Comparison of ENCODE assay signal across 8 mouse cellular contexts in the genomic region with DNA sequence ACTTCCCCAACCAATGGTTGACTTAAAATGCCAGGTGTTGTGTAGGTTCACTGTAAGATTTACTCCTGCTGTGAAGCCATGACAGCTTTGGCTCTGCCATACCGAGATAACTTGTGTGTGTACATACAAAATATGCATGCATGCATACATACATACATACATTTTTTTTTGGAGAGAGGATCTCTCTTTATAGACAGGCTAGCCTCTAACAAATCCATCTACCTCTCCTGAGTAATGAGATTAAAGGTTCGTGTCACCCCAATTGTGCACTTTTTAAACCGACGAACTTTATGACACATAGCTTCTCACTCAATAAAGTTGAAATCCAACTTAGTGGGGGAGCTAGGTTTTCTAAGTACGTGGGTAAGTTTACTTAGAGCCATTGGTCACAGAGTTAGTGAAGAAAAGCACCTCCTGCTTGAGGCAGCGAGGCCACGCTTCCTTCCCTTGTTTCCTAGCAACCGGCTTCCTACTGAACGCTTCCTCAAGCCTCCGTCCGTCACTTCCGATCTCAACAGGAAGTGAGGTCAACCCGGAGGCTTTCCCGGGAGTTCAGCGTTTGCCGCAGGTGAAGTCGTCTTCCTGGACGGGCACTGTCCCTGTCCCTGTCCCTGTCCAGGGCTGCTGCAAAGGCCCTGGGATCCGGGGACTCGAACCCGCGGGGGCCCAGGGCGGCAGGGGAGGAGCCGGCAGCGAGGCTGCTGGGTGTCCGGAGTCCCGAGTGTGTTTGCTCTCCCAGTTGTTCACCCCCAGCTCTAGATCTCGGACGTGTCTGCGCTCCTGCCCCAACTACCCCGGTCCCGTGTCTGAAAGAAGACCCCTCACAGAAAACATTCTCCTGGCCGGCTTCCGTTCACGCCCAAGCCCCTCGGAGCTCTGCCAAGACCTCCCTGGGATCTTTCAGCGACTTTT. TPM values are rescaled to one million over a fixed set of nuclear protein-coding genes. Genes with fewer than 3 reads are reported as not detected.
DNase-seq lines count a peak whose midpoint lies in the region; ATAC-seq lines count a peak whose summit lies in the region.

A gene (plus strand): TSS at position 519 of the 912 bp plus-strand sequence.

- no peaks in the 10 kb centered on the region for H3K27me3 ChIP-seq in heart, embryonic 14.5 days (ENCODE audit: control insufficient read depth, insufficient read depth, low read length)
- H3K27me3 ChIP-seq in liver, embryonic 13.5 days, result no peaks in the 10 kb centered on the region
- H3K27me3 ChIP-seq in stomach, embryonic 16.5 days (ENCODE audit: control insufficient read depth, insufficient read depth, low read length), result no peaks in the 10 kb centered on the region

- WGBS in heart, embryonic 14.5 days, result 6% methylated on average over 37 of the region's 37 CpGs
- WGBS in liver, embryonic 13.5 days (ENCODE audit: insufficient replicate concordance), result 6% methylated on average over 37 of the region's 37 CpGs
- 5% methylated on average over 37 of the region's 37 CpGs for WGBS in stomach, embryonic 16.5 days

- no peaks in the 10 kb centered on the region for H3K9me3 ChIP-seq in heart, embryonic 14.5 days (ENCODE audit: control insufficient read depth, low read length)
- no peaks in the 10 kb centered on the region for H3K9me3 ChIP-seq in liver, embryonic 13.5 days (replicated peaks)
- H3K9me3 ChIP-seq in stomach, embryonic 16.5 days (replicated peaks; ENCODE audit: control insufficient read depth, low read length), result no peaks in the 10 kb centered on the region

- H3K4me3 ChIP-seq in heart, embryonic 14.5 days (ENCODE audit: control insufficient read depth in 1 of 2, insufficient read depth in 1 of 2, low read depth in 1 of 2, low read length in 2 of 2), result peak within 1 kb of the TSS; percentile 70 to 87
- H3K4me3 ChIP-seq in liver, embryonic 13.5 days (replicated peaks), result peak within 1 kb of the TSS; percentile 87
- H3K4me3 ChIP-seq in stomach, embryonic 16.5 days (replicated peaks; ENCODE audit: low read length), result peak within 1 kb of the TSS; percentile 69

- H3K36me3 ChIP-seq in heart, embryonic 14.5 days (ENCODE audit: control insufficient read depth, insufficient read depth, low read length), result peaks cover 28% of the 10 kb centered on the region
- H3K36me3 ChIP-seq in liver, embryonic 13.5 days, result peaks cover 20% of the 10 kb centered on the region
- no peaks in the 10 kb centered on the region for H3K36me3 ChIP-seq in stomach, embryonic 16.5 days (ENCODE audit: control insufficient read depth, insufficient read depth, low read length)

- DNase-seq in c-Kit-negative CD71-positive TER-119-positive erythroid progenitor cells, embryonic 14.5 days (ENCODE audit: low read depth, low spot score), result peak; percentile 89
- peak; percentile 64 for DNase-seq in fibroblast of lung, adult 2 months (ENCODE audit: low read depth)
- DNase-seq in kidney, postnatal 14 days, result peak; percentile 92
- peak; percentile 86 for DNase-seq in liver, embryonic 13.5 days
- peak; percentile 84 for DNase-seq in neural tube, embryonic 10.5 days (ENCODE audit: extremely low spot score, low spot score)

- peak within 1 kb of the TSS in 1 of 2 experiments; percentile 64; a peak in 2 of 4 replicates for H3K27ac ChIP-seq in heart, embryonic 14.5 days (replicated peaks in 1 of 2; ENCODE audit: control insufficient read depth in 1 of 2, insufficient read depth in 1 of 2, low read depth in 2 of 2, low read length in 2 of 2)
- H3K27ac ChIP-seq in liver, embryonic 13.5 days, result 0 out of 2 replicates have a peak within 1 kb of the TSS, but pooled peaks have one; percentile 29
- H3K27ac ChIP-seq in stomach, embryonic 16.5 days (ENCODE audit: low read length), result 0 out of 2 replicates have a peak within 1 kb of the TSS, but pooled peaks have one; percentile 31

- peak; percentile 100 for ATAC-seq in CD4-positive, CD25-positive, alpha-beta regulatory T cell, adult 4 months
- peak; percentile 68 for ATAC-seq in heart, embryonic 14.5 days (ENCODE audit: insufficient number of reproducible peaks, insufficient read depth, low FRiP score, low read depth)
- ATAC-seq in liver, embryonic 13.5 days (ENCODE audit: low read depth), result peak; percentile 90
- peak; percentile 91 for ATAC-seq in stomach, embryonic 16.5 days (ENCODE audit: insufficient read depth, low FRiP score)

- H3K4me2 ChIP-seq in heart, embryonic 14.5 days (ENCODE audit: low read length), result peak within 1 kb of the TSS; percentile 74
- H3K4me2 ChIP-seq in liver, embryonic 13.5 days, result peak within 1 kb of the TSS; percentile 79
- peak within 1 kb of the TSS; percentile 68 for H3K4me2 ChIP-seq in stomach, embryonic 16.5 days (ENCODE audit: low read depth, low read length)

- peak within 1 kb of the TSS; percentile 92 for H3K9ac ChIP-seq in heart, embryonic 14.5 days (ENCODE audit: low read length)
- peak within 1 kb of the TSS; percentile 88 for H3K9ac ChIP-seq in liver, embryonic 13.5 days
- H3K9ac ChIP-seq in stomach, embryonic 16.5 days (ENCODE audit: low read length), result peak within 1 kb of the TSS; percentile 82

- peaks cover 0 to 5% of the 10 kb centered on the region in 2 experiments; a peak in 2 of 4 replicates for H3K4me1 ChIP-seq in heart, embryonic 14.5 days (ENCODE audit: control insufficient read depth in 2 of 2, insufficient read depth in 2 of 2, low read length in 2 of 2)
- peaks cover 15% of the 10 kb centered on the region for H3K4me1 ChIP-seq in liver, embryonic 13.5 days (replicated peaks)
- H3K4me1 ChIP-seq in stomach, embryonic 16.5 days (ENCODE audit: control insufficient read depth, insufficient read depth, low read length), result 0 out of 2 replicates have a peak, but pooled peaks cover 5% of the 10 kb centered on the region

RNA-seq across cellular contexts. Expression of the gene that starts here (rescaled TPM):
- polyA plus RNA-seq in CD4-positive, CD25-positive, alpha-beta regulatory T cell, adult 4 months (2017; shearing (Covaris generic)), result 10 to 100 TPM; 16.2 to 22.8 TPM
- polyA plus RNA-seq in heart, embryonic 14.5 days (2014; fragmentation: Nextera tagmentation; extraction: Ambion mirVana), result 19.8 and 20.6 TPM in 2 replicates
- polyA plus RNA-seq in liver, embryonic 13.5 days (2015; fragmentation: Nextera tagmentation; extraction: Ambion mirVana), result 6.0 and 7.7 TPM in 2 replicates
- polyA plus RNA-seq in stomach, embryonic 16.5 days (2015; fragmentation: Nextera tagmentation; extraction: Ambion mirVana), result 17.2 and 18.7 TPM in 2 replicates
